Mouse (Mus musculus) embryo, embryonic 10 days (tissue): ENCODE data around the gene Sh2b3.

Experiments
- DNase-seq: peaks from one replicate; pipeline ENCODE4 v3.0.0-alpha.2; 2015; ENCODE audit warnings: low spot score

Sh2b3 gene

DNA sequence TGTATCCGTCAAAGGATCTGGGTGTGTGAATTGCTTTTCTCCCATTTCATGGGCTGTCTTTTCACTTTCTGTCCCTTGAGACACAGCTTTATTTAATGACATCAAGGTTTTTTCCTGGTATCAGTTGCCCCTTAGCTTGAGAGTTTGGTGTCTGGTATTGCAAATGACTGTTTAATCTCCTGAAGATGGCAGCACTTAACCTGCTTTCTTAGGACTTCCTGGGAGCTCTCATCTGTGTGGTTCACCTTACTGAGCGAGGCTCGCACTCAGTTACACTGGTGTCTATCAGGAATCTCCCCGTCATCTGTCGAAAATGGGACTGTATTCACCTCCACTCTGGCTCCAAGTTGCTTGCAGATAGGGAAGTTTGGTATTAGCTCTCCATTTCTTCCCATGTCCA is 46.4 kb downstream of the Sh2b3 start:
- DNase-seq, result no peak

DNA sequence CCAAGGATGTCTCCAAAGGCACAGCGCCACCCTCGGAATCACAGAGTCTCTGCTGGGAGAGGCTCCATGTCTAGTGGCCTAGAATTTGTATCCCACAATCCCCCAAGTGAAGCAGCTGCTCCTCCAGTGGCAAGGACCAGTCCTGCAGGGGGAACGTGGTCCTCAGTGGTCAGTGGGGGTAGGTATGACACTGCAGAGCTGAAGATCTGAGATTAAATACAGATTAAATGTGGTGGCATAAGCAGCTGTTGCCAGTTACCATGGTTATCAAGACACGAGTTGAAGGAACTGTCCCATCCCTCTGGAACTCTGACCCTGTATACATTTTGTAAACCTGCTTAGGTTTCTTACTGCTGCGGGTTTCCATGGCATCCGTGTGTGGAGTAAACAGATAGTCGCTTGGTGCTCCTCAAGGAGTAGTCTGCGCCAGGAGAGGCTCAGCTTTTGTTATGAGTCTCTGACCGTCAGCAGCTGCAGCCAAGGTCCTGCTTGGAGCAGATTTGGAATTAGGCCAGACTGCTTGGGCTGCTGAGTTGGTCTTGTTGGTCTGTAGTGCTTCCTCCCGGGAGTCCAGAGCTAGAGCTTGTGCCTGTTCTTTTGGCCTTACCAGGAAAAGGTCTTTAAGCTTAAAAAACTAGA is 53.5 kb downstream of the Sh2b3 start:
- no peak for DNase-seq

DNA sequence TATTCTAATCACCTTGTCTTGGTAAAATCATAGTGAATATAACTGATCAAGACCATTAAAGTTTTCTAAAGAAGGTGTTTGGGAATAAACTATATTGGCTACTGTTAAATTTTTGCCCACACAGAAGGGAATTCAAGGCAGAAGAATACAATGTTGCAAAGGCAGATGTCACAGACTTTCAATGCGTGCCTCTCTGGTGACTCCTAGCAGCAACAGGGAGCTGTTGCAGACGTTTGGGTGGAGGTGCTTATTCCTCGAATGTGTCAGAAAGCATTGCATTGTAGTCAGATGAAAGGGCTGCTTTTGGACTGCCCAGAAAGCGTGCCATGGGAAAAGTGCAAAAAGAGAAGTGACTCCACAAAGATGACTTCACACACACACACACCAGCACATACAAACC is 55.0 kb downstream of the Sh2b3 start:
- DNase-seq, result no peak

DNA sequence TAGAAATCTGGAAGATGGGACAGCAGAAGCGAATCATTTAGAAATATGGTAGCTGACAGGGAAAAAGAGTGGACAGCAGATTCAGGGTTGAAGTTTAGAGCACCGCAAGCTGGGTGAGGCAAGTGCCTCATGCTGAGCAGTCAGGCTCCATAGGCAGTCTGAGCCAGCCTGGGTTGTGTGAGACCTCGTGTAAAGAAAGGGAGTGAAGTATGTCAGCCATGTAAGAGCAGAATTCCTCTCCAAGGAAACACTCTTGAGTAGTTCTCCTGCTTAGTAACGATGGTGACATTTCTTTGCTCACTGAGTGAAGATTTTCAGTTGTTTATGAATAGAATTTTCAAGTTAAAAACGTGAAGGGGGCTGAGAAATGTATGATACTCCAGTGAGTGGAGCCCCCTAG is 57.3 kb downstream of the Sh2b3 start:
- DNase-seq, result no peak

DNA sequence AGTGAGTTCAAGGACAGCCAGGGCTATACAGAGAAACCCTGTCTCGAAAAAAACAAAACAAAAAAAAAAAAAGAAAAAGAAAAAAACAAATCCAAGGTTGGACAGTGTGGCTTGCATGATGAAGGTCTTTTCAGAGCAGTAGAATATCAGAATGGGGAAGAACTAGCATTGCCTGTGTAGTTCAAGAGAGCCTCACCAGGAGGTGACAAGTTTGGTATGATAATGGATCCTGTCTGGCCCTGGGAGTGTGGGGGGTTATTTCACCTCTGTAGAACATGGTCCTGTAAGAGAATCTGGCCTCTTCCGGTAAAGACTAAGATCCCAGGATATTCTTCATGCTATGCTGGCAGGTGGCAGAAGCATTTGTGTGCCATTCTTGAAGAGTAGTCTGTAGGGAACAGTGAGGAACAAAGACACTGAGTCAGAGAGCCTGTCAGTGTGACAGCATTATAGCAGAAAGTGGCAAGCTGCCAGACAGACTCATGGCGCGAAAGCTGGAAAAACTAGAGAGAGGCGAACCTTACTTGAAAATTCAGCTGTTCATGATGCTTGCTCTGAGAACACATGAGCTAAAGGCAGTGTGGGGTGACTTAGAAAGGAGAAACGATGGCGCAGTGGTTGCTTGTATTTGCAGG is 58.8 kb downstream of the Sh2b3 start:
- DNase-seq, result no peak

DNA sequence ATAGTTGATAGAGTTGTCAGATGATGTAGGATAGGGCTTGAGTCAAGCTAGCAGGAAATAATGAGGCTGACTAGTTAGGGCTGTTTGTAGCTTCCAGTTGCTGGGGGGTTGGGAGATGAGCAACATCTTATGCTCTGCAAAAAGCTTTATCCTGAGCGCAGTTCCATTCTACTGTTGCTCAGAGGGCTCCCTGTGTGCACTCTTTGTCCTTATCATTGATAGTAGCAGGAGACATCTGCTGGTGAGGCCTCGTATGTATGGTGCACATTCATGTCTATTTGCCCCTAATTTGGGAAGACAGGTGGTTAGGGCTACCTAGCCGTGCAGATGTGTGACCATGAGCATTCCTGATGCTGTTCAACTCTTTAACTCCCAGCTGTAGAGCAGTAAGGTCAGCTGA is 65.8 kb downstream of the Sh2b3 start:
- DNase-seq, result no peak

DNA sequence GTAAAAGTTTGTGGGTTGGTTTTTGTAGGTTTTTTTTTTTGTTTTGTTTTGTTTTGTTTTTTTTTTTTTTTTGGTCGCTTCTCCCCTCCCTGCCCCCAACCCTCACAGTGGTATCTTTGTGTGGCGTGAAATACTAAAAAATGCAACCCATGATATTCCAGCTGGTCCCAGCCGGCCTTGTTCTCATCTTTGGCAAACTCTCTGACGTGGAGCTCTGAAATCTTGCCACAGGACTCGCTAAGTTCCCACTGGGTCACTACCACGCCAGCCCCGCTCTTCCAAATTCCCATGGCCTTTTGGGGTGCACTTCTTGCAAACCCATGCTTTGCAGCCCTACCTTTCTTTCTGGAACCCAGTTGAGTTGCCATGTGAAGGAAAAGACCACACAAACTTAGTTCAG is 67.6 kb downstream of the Sh2b3 start:
- DNase-seq, result no peak

DNA sequence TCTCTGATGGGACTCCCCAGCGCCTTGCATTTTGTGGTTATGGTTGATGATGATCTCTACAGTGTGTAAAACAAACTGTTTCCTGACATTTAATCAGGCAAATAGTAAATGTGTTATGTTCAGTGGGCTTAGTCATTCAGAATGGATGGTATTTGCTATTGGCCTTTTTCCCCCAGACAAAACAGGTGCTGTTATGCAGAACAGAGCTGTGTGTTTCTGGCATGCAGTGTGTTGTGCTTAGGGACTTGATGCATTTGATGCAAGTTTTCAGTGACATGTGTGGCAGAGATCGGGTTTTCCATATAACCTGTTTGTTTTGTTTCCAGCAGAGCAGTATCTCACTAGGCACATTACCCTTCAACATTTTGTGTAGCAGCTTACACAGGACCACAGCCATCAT is 69.9 kb downstream of the Sh2b3 start:
- no peak for DNase-seq

DNA sequence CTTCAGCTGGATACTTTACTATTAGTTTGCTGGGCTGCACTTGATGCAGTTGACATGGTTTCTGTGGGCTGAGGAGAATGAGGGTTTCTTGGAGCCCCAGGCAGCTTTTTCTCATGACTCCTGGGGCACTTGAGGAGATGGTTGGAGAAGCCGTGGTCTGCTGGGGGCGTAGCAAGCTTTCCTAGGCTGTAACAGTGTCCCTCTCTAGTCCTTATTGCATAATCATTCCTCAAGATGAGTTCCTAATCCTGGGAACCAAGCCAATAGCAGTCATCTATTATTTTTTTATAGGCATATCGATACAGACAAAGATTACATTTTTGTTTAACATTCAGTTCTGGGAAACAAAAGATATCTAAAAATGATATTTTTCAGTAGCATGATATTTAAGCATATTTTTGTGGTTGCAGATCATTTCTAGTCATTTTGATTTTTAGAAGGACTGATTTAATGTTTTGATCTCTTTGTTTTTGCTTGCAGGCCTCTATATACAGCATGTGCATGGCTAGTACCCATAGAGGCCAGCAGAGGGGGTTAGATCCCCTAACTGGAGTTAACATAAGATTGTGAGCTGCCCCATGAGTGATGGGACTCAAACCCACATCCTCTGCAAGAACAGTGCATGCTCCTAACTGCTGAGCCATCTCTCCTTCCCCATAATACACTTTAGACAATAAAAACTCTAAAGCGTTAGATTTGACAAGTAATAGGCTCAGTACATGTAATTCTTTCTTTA is 71.2 kb downstream of the Sh2b3 start:
- no peak for DNase-seq
